Mouse (Mus musculus) G1E (cell line): Measurements from ENCODE around the gene Rgs6.

Source experiments
- CTCF ChIP-seq: IDR thresholded peaks from 2 replicates; pipeline ENCODE4 v1.5.1; 2012; ENCODE audit warnings: low read depth, low read length, inconsistent platforms, mixed read lengths
- GATA1 ChIP-seq: IDR thresholded peaks from 2 replicates; pipeline ENCODE4 v1.6.1; 2012; ENCODE audit warnings: borderline replicate concordance, low read length, inconsistent platforms, mixed read lengths
- POLR2AphosphoS5 ChIP-seq: IDR thresholded peaks from 2 replicates; pipeline ENCODE4 v1.6.1; 2012; ENCODE audit warnings: low read depth, low read length, inconsistent platforms; ENCODE audit not compliant: insufficient replicate concordance
- TAL1 ChIP-seq: conservative IDR thresholded peaks from 2 replicates; pipeline ENCODE4 v1.6.1; 2012; ENCODE audit warnings: low read depth, low read length, inconsistent platforms, mixed read lengths

DNA sequence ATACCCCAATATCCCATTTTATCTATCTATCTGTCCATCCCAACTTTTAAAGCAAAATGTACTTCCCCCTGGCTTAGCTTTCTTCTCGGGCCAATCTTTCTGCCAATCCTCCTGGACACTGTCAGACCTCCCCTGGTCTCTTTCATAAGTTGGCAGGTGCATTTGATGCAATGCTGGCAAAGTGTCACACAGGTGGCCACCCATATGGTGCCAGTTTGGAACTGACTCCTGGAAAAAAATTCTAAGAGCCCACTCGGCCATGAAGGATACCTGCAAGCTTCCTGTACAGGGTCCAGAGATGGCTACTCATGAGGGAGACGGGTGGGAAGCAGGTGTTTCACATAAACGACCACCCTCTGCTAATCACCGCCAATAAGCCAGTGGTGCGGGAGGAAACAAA, 592.5 kb downstream of the Rgs6 start:
- no peak for TF ChIP-seq CTCF
- TF ChIP-seq POLR2AphosphoS5: no peak
- TF ChIP-seq GATA1: no peak
- TF ChIP-seq TAL1: no peak
